ENCODE assay signal across 12 mouse cellular contexts in the genomic region with DNA sequence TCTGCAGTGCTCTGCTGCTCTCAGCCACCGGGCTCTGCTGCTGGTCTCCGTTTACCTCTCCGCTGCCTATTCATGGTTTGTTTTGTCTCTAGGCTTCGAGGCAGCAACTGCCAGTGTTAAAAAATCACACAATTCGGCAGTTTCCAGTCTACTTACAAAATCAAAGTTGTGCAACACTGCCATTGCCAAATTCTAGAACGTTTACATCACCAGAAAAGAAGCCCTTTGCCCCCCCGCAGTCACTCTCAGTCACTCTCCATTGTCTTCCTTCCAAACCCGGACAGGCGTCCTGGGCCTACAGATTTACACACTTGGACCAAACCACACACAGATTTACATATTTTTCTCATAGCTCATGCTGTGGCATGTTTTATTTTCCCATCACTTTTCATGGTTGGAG. TPM values are rescaled to one million over a fixed set of nuclear protein-coding genes. Genes with fewer than 3 reads are reported as not detected.
DNase-seq lines count a peak whose midpoint lies in the region; ATAC-seq and TF ChIP-seq lines count a peak whose summit lies in the region.
"Had no signal": no experiment of that assay in that cellular context is flagged by ENCODE, and none has a peak within 500 bp of the region (broad histone marks: within the 10 kb centered on the region; RNA-seq: fewer than 3 reads in every experiment).

No protein-coding gene starts in this region.

- no peaks in the 10 kb centered on the region for H3K27me3 ChIP-seq in liver, adult 2 months (ENCODE audit: control insufficient read depth, insufficient read depth, low read length)
- no peaks in the 10 kb centered on the region for H3K27me3 ChIP-seq in liver, embryonic 11.5 days (replicated peaks; ENCODE audit: control insufficient read depth, insufficient read depth, low read length)
- no peaks in the 10 kb centered on the region for H3K27me3 ChIP-seq in lung, embryonic 16.5 days (ENCODE audit: control insufficient read depth, insufficient read depth, low read depth, low read length)
- H3K27me3 ChIP-seq in stomach, embryonic 16.5 days (ENCODE audit: control insufficient read depth, insufficient read depth, low read length): no peaks in the 10 kb centered on the region
- H3K27me3 ChIP-seq: embryonic facial prominence, embryonic 13.5 days; heart, embryonic 13.5 days had no signal

- no peak for TF ChIP-seq CTCF in liver, adult 2 months (IDR thresholded peaks at IDR 0.05; ENCODE audit: low read depth, low read length)

- H3K9ac ChIP-seq in liver, adult 2 months (ENCODE audit: low read depth, low read length): peak overlapping the region; percentile 18
- H3K9ac ChIP-seq in liver, embryonic 11.5 days (ENCODE audit: low read depth, low read length): no peak overlapping the region
- 0 out of 2 replicates have a peak overlapping the region, but pooled peaks have one; percentile 5 for H3K9ac ChIP-seq in lung, embryonic 16.5 days (ENCODE audit: low read length)
- H3K9ac ChIP-seq in stomach, embryonic 16.5 days (ENCODE audit: low read length): peak overlapping the region; percentile 52; the same call in 1 of the 2 replicates
- H3K9ac ChIP-seq: embryonic facial prominence, embryonic 13.5 days; forebrain, postnatal 0 days; heart, embryonic 13.5 days had no signal

- no peaks in the 10 kb centered on the region for H3K79me2 ChIP-seq in liver, adult 2 months (ENCODE audit: control insufficient read depth, insufficient read depth, low read length)

- no peak for ATAC-seq in liver, embryonic 11.5 days (replicated peaks; ENCODE audit: low FRiP score)
- ATAC-seq in lung, embryonic 16.5 days (ENCODE audit: low read depth): peak; percentile 77
- no peak for ATAC-seq in stomach, embryonic 16.5 days (ENCODE audit: insufficient read depth, low FRiP score)
- ATAC-seq: forebrain, postnatal 0 days had no signal

- H3K9me3 ChIP-seq in liver, embryonic 11.5 days (ENCODE audit: control insufficient read depth, low read length): no peaks in the 10 kb centered on the region
- H3K9me3 ChIP-seq in lung, embryonic 16.5 days (ENCODE audit: control insufficient read depth, low read length): no peaks in the 10 kb centered on the region
- H3K9me3 ChIP-seq in stomach, embryonic 16.5 days (replicated peaks; ENCODE audit: control insufficient read depth, low read length): no peaks in the 10 kb centered on the region
- H3K9me3 ChIP-seq: embryonic facial prominence, embryonic 13.5 days; heart, embryonic 13.5 days had no signal

- DNase-seq in liver, adult 2 months (ENCODE audit: extremely low read depth, low read depth, low spot score): peak; percentile 96
- DNase-seq in liver, embryonic 11.5 days (ENCODE audit: low spot score): no peak
- DNase-seq in fat pad, adult 2 months (ENCODE audit: extremely low read depth, low read depth, low spot score): peak; percentile 66
- DNase-seq in retina, postnatal 1 day: no peak
- DNase-seq in retina, embryonic 14.5 days (ENCODE audit: low spot score): no peak
- DNase-seq: cerebellum, postnatal 10 days; forebrain, postnatal 0 days had no signal

- H3K4me1 ChIP-seq in liver, adult 2 months (ENCODE audit: control insufficient read depth, insufficient read depth, low read length): peaks cover 20% of the 10 kb centered on the region
- H3K4me1 ChIP-seq in liver, embryonic 11.5 days (replicated peaks; ENCODE audit: control insufficient read depth, insufficient read depth, low read length): no peaks in the 10 kb centered on the region
- H3K4me1 ChIP-seq in lung, embryonic 16.5 days (replicated peaks; ENCODE audit: control insufficient read depth, insufficient read depth, low read length): peaks cover 5% of the 10 kb centered on the region; the same call in 1 of the 2 replicates
- peaks cover 8% of the 10 kb centered on the region; the same call in 1 of the 2 replicates for H3K4me1 ChIP-seq in stomach, embryonic 16.5 days (ENCODE audit: control insufficient read depth, insufficient read depth, low read length)
- H3K4me1 ChIP-seq: embryonic facial prominence, embryonic 13.5 days had no signal

- H3K27ac ChIP-seq in liver, adult 2 months (replicated peaks; ENCODE audit: insufficient read depth, low read depth, low read length): peak overlapping the region; percentile 45
- H3K27ac ChIP-seq in liver, embryonic 11.5 days (ENCODE audit: low read depth, low read length): no peak overlapping the region
- H3K27ac ChIP-seq in lung, embryonic 16.5 days (ENCODE audit: low read length): peak overlapping the region; percentile 88
- H3K27ac ChIP-seq in stomach, embryonic 16.5 days (ENCODE audit: low read length): peak overlapping the region; percentile 87
- H3K27ac ChIP-seq: embryonic facial prominence, embryonic 13.5 days; heart, embryonic 13.5 days had no signal

- no peak overlapping the region for H3K4me2 ChIP-seq in liver, embryonic 11.5 days
- no peak overlapping the region for H3K4me2 ChIP-seq in lung, embryonic 16.5 days (ENCODE audit: low read depth, low read length)
- no peak overlapping the region for H3K4me2 ChIP-seq in stomach, embryonic 16.5 days (ENCODE audit: low read depth, low read length)
- H3K4me2 ChIP-seq: embryonic facial prominence, embryonic 13.5 days; heart, embryonic 13.5 days had no signal

- no peak overlapping the region for H3K4me3 ChIP-seq in liver, adult 2 months (ENCODE audit: insufficient read depth, low read depth, low read length)
- H3K4me3 ChIP-seq in liver, embryonic 11.5 days (ENCODE audit: low read depth, low read length): no peak overlapping the region
- H3K4me3 ChIP-seq in lung, embryonic 16.5 days (ENCODE audit: low read length): no peak overlapping the region
- no peak overlapping the region for H3K4me3 ChIP-seq in stomach, embryonic 16.5 days (replicated peaks; ENCODE audit: low read length)
- H3K4me3 ChIP-seq: embryonic facial prominence, embryonic 13.5 days; heart, embryonic 13.5 days; myocyte had no signal

- TF ChIP-seq POLR2A in liver, adult 2 months (IDR thresholded peaks at IDR 0.05; ENCODE audit: extremely low read depth, insufficient read depth, low read length): no peak

- WGBS in liver, adult 2 months: 20% methylated on average over 9 of the region's 9 CpGs
- WGBS in liver, embryonic 11.5 days: 81% methylated on average over 9 of the region's 9 CpGs
- 45% methylated on average over 9 of the region's 9 CpGs for WGBS in lung, embryonic 16.5 days
- 55% methylated on average over 9 of the region's 9 CpGs for WGBS in stomach, embryonic 16.5 days

- peaks cover 8% of the 10 kb centered on the region; the same call in 1 of the 2 replicates for H3K36me3 ChIP-seq in liver, adult 2 months (ENCODE audit: control insufficient read depth, insufficient read depth, low read length)
- peaks cover 16% of the 10 kb centered on the region; the same call in 1 of the 2 replicates for H3K36me3 ChIP-seq in liver, embryonic 11.5 days (ENCODE audit: control insufficient read depth, insufficient read depth, low read length)
- peaks cover 8% of the 10 kb centered on the region; the same call in 1 of the 2 replicates for H3K36me3 ChIP-seq in lung, embryonic 16.5 days (ENCODE audit: control insufficient read depth, insufficient read depth, low read length)
- H3K36me3 ChIP-seq in stomach, embryonic 16.5 days (ENCODE audit: control insufficient read depth, insufficient read depth, low read length): 0 out of 2 replicates have a peak, but pooled peaks cover 3% of the 10 kb centered on the region

RNA-seq across cellular contexts. Expression of a gene that starts 13.0 kb away (rescaled TPM):
- 12.1 and 13.5 TPM in 2 replicates for total RNA-seq in liver, adult 2 months (2014; rRNA removed)
- polyA plus RNA-seq in liver, adult 2 months (2012; rRNA removed): 3.1 and 3.3 TPM in 2 replicates
- 25.7 and 29.2 TPM in 2 replicates for polyA plus RNA-seq in liver, embryonic 11.5 days (2014; fragmentation: Nextera tagmentation; extraction: Ambion mirVana)
- 17.7 and 22.3 TPM in 2 replicates for polyA plus RNA-seq in lung, embryonic 16.5 days (2015; fragmentation: Nextera tagmentation; extraction: Ambion mirVana)
- polyA plus RNA-seq in stomach, embryonic 16.5 days (2015; fragmentation: Nextera tagmentation; extraction: Ambion mirVana): 20.6 TPM in 2 replicates

RNA-seq across cellular contexts. Expression of a gene that starts 13.0 kb away (rescaled TPM):
- total RNA-seq in liver, adult 2 months (2014; rRNA removed): 11.9 and 12.6 TPM in 2 replicates
- 3.8 and 3.9 TPM in 2 replicates for polyA plus RNA-seq in liver, adult 2 months (2012; rRNA removed)
- polyA plus RNA-seq in liver, embryonic 11.5 days (2014; fragmentation: Nextera tagmentation; extraction: Ambion mirVana): 14.1 and 15.5 TPM in 2 replicates
- polyA plus RNA-seq in lung, embryonic 16.5 days (2015; fragmentation: Nextera tagmentation; extraction: Ambion mirVana): 18.4 and 19.8 TPM in 2 replicates
- 14.5 and 17.7 TPM in 2 replicates for polyA plus RNA-seq in stomach, embryonic 16.5 days (2015; fragmentation: Nextera tagmentation; extraction: Ambion mirVana)

Comparison
In these comparisons a context has a peak if more than half of its experiments do, and no peak if none do; other contexts are left out.
1. DNase-seq: peak in liver, adult 2 months (single experiment) and fat pad, adult 2 months (single experiment); none in liver, embryonic 11.5 days (single experiment), retina, postnatal 1 day (single experiment) and retina, embryonic 14.5 days (single experiment).